Mouse (Mus musculus) thymus, postnatal 25 days (tissue): ENCODE data around the gene Fblim1.

ENCODE experiments used
- DNase-seq: peaks from one replicate; pipeline ENCODE4 v3.0.0; 2022

Fblim1 gene

GRCm38 (mm10) chr4:141605861-141606260, at the start of gene Fblim1:
TSS of gene Fblim1 (minus strand) at chr4:141606096.
- DNase-seq = no peak

DNA sequence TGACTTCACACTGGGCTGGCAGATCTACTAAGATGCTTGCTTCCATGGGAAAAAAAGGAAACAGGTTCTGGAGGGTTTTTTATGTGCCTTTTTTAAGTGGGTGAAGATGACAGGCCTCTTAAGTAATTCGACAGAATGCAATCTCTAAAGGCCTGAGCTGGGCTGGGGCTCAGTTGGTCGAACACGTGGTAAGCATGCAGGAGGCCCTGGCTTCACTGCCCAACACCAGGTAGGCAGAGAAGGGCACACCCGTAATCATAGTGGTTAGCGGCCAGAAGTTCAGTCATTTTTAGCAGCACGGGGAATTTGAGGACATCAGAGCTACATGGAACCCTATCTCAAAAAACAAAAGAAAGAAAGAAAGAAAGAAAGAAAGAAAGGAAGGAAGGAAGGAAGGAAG, 48.6 kb upstream of the Fblim1 start:
- no peak for DNase-seq

DNA sequence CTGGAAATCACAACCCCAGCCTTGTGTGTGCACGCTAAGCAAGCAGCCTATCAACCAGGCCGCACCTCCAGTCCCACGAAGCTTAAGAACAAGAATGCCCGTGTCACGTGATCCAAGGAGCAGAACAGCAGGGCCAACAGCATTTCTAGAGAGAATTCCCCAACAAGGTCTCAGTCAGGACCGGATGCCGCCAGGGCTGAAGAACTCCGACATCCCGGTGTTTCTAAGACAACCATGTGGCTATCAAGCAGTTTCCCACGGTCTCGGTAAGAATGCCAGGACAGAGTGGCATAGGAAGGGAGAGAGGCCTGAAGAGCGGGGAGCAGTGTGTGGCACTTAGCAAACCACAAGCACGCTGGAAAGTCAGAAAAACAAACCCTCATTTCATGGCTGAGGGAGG, 47.9 kb upstream of the Fblim1 start:
- DNase-seq = no peak

DNA sequence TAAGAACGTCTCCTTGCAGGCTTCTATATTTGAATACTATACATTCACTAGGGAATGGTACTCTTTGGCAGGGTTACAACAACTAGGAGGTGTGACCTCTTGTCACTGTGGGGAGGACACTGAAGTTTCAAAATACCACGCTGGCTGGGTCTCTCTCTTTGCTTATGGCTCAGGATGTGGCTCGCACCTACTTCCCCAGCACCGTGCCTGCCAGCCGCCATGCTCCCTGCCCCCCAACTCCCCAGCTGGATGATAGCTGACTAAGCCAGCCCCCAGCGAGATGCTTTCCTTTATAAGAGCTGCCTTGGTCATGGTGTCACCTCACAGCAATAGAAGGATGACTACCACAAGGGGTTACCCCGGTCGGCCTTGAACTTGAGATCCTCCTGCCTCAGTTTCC, 47.1 kb upstream of the Fblim1 start:
- DNase-seq = no peak

DNA sequence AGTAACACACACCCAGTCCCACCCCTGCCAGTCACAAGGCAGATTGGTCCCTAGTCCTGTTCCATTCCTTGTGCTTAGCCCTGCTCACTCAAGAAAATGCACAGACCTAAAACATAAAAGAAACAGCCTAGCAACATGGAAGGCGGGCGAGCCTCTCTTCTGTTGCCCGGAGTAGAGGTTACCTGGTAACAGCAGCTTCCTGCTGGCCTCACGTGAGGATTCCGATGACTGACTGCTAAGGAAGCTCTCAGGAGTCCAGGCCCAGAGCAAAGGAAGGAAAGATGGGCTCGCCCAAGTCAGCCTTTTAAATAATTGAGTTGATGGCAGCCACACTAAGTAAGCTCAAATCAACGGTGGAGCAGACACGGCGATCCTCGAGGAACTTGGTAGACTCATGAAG, 46.0 kb upstream of the Fblim1 start:
- DNase-seq = no peak

- no peak for DNase-seq
Observed at GRCm38 (mm10) chr4:141651286-141651685, 45.4 kb upstream of the Fblim1 start.

DNA sequence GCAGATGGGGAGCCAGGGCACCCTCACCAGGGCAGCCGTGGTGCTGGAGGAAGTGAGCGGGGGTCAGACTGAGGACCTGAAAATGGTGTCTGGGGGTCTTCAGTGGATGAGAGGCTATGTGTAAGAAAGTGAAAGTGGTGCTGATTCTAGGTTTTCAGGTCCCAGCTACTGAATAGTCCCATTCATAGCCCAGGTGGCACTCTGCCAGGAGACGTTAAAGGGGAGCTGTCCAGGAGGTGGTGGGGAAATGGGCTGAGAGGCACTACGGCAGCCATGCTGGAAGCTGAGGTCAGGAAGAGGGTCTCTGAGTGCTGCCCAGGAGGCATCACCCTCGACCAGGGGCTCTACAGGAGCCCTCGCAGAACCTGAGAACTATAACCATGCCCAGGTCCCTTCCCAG, 43.3 kb upstream of the Fblim1 start:
- DNase-seq = no peak

DNA sequence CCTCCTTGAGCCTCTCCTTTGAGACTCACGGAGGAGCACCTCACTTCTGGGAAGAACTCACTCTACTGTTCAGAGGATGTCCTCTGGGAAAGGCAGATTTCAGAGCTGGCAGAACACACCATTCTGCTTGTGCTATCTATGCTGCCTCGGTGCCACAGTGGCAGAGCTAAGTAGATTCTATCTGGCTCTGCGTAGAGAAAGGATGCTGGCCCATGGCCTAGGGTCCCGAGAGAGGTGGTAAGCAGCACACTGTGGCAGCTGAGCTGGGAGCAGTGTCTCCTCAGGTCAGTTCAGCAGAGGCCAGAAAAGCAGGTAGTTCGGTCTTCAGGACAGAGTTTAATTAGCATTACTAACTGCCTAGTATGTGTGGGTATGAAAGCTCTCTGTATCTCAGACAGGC, 42.4 kb upstream of the Fblim1 start:
- DNase-seq = no peak

DNA sequence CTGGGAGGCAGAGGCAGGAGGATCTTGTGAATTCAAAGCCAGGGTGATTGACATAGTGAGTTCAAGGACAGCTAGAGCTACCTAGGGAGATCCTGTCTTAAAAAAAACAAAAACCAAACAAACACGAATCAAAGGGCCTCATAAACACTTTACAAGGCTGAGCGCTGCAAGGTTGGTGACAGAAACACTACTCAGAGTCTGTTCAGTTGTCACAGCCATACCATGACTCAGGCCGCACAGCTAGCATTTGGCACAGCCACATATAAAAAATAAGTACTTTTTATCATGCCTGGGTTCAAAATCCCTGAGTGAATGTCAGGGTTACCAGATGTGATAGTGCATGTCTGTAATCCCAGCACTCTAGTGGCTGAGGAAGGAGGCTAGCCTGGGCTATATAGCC, 41.3 kb upstream of the Fblim1 start:
- no peak for DNase-seq

GRCm38 (mm10) chr4:141645988-141646387, 40.1 kb upstream of the Fblim1 start:
- no peak for DNase-seq

GRCm38 (mm10) chr4:141643118-141643855, 37.4 kb upstream of the Fblim1 start:
- DNase-seq = no peak

GRCm38 (mm10) chr4:141641961-141642811, 36.3 kb upstream of the Fblim1 start:
- no peak for DNase-seq

DNA sequence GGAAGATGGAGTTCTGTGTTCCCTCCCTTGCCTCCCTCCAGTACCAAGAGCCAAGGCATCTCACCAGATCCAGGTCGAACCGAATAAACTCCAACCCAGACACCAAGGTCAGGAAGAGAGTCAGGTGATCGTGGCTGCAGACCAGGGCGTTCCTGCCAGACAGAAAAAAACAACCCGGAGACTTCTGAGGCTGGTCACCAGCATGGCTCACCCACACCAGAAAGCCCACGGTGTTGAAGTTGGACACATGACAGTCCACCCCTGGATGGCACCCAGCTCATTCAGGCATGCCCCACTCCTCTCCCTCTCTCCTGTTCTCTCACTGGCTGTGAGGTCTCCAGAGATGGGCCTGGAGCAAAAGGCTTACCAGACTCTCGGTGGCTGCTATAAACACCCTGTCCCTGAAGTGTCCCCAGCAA, 35.5 kb upstream of the Fblim1 start:
- DNase-seq = no peak

DNA sequence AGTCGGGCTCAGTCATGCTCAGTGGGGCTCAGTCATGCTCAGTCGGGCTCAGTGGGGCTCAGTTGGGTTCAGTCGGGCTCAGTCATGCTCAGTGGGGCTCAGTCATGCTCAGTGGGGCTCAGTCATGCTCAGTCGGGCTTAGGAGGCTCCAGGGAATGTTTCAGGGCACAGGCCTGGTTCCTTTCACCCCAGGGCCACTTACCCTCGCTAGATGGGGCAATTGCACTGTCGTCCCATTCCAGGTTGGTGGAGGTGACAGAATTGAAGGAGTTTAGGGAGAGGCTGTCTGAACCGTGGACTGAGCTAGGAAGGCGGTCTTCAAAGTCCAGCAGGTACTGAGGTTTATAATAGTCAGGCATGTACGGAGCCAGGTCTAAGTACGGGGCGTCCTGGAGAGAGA, 33.6 kb upstream of the Fblim1 start:
- no peak for DNase-seq

- DNase-seq = no peak
Observed at GRCm38 (mm10) chr4:141636693-141637092, 30.8 kb upstream of the Fblim1 start.

- DNase-seq = no peak
Observed at GRCm38 (mm10) chr4:141635991-141636390, 30.1 kb upstream of the Fblim1 start.

GRCm38 (mm10) chr4:141632111-141632873, 26.4 kb upstream of the Fblim1 start:
- DNase-seq = no peak

DNA sequence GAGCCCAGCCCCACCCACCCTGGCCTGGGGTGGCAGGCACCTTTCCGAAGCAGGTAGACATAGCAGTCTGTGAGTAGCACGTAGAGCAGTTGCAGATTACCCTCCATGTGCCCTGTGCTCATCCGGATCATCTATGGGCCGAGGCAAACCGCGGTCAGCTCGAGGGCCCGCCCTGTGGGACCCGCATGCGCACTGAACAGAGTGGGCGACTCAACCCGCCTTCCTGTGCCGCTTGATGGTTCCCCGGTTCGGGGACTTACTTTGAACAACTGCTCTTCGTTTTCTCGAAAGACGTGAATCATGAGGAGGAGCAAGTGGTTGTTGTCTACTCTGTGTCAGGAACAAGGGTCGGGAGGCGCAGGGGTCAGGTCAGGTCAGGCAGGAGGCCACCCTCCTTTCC, 25.4 kb upstream of the Fblim1 start:
- no peak for DNase-seq

DNA sequence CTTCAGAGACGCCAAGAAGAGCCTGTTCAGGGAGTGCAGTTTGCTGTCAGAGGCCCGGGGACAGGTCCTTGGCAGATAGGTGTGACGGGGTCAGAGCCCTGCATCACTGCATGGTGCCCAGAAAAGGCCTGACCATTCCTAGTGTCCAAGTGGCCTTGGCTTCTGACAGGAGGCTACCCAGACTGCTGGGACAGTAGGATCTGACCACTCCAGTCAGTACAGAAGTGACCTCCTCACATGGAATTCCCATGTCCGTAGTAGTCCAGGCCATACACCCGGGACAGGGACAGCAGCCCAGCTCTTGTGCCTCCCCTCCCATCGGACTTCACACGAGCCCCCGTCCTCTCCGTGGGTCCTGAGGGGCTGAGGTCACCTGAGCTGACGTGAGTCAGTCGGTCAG, 24.1 kb upstream of the Fblim1 start:
- no peak for DNase-seq

DNA sequence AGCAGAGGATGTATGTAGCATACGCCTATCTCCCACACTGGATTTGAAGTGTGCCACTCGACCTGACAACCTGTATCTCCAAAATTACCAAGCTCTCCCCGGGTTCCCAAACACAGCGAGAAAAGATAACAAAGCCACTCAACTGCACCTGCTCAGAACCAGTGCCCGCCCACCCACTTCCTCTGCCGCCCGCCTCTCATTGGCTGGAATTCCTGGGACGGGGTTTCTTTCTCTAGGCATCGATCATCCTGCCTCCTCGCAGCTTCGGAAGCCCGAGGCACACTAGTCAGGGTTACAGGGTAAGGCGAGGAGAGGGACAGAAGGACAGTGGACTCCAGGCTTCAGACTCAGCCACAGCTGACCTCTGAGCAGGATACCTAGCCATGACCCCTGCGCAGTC, 22.8 kb upstream of the Fblim1 start:
- no peak for DNase-seq

DNA sequence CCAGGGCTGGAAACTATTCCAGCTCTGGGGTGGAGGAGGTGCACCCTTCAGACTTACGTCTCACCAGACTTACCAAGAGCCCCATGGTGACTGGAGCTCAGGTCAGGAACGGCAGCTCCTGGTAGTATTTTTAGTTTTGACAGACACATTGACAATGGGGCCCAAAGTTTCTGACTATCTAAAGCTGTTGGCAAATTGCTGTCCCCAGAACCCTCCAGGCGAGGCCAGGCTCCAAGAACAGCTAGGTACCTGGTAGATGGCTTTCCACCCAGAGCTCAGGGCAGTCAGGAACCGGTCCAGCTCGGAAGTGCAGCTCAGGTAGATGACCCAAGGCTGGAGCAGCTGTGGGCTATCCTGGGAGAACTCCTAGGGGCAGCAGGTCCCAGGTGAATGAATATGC, 21.6 kb upstream of the Fblim1 start:
- no peak for DNase-seq

DNA sequence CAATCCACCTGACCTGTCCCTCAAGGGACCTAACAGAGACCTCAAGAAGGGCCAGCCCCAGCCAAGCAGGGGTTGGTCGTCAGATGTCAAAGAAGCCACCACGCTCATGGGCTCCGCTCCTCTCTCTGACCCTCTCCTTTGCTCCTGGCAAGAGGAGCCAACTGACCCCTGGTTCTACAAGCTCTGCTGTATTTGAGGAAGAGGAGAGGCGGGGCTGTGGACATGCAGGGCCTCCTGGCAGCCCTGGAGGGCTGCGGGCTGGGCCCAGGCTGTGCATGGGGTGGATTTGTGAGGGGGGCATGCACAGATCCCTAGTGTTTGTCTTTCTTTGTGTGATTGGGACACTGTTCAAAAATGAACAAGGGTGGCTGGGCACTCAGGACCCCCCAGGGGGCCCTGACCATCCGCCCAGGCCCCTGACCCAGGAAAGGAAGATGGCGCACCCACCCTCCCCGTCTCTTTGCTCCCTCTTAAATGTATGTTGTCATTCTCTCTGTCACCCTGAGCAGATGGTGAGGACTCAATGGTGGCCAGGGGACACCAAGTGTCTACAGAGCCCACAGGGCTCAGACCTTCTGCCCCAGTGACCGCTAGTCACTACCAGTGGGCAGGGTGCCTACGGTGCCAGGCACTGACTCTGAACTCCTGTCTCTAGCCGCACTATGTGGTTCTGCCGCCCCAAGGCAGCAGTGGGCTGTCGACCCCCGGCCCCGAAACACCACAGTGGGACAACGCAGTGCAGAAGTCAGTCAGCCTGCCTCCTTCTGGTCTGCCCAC, 20.1 kb upstream of the Fblim1 start:
- no peak for DNase-seq
